Mouse (Mus musculus) natural killer cell, adult 2 months (primary cell): ENCODE data around the gene Lmbrd2.
"Not testable (repeated sequence)": the region's sequence is repeated elsewhere in the genome, so short reads cannot be mapped to it uniquely, and the experiment has no call there.

ENCODE experiments used
- DNase-seq, 2 experiments: peaks; one replicate each; pipeline ENCODE4 v3.0.0; 2022; ENCODE audit warnings: low spot score in 2 of 2

Gene Lmbrd2

GRCm38 (mm10) chr15:9132693-9133443, 7.5 kb upstream of the Lmbrd2 start:
- DNase-seq: no peak

GRCm38 (mm10) chr15:9134891-9135507, 5.4 kb upstream of the Lmbrd2 start:
- DNase-seq: no peak

GRCm38 (mm10) chr15:9139447-9139846, 903 bp upstream of the Lmbrd2 start:
- no peak for DNase-seq

DNA sequence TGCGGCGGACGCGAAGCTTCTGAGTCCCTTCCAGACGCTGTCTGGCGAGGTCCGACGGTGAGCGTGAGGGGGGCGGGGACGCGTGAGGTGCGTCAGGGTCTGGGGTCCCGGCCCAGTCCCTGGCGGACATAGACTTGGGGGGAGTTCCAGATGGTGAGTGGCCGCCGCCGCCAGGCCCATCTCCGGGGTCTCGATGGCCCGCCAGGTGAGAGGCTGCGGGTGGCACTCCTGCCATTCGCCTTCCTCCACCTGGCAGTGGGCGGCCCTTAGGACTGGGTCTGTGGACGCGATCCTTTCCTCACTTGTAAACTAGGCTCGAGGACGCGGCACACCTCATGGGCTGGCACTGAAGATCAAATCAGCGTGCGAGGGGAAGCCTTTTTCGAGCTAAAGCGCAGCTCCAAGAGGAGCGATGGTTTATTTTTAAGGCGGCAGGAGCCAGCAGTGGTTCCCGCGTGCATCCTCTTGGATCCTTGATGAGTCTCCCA, 378 bp downstream of the Lmbrd2 start:
- no peak for DNase-seq

- no peak for DNase-seq
These were observed 15.0 kb downstream of the Lmbrd2 start, which contains the start of gene Skp2 for GRCm38 (mm10) chr15:9155325-9155724. TSS of gene Skp2 (minus strand) at chr15:9155425.

- DNase-seq: no peak
These were observed 22.3 kb downstream of the Lmbrd2 start for GRCm38 (mm10) chr15:9162557-9163070.

DNA sequence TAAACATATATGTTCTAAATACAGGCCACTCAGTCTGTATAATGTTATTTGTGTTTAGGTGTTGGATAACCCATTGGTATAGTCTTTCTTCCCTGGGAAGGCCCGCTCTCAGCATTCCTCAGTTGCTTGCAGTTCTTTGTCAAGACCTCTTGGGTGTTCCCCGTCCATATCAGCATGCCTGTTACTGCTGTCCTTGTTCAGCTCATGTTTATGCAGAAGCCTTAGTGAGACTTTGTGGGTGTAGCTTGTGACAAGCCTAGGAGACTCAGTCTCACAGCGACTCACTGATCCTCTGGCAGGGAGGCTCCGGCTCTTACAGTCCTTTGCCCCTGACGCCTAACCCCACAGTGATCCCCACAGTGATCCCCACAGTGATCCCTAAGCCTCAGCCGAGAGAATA, 23.8 kb downstream of the Lmbrd2 start:
- no peak for DNase-seq

DNA sequence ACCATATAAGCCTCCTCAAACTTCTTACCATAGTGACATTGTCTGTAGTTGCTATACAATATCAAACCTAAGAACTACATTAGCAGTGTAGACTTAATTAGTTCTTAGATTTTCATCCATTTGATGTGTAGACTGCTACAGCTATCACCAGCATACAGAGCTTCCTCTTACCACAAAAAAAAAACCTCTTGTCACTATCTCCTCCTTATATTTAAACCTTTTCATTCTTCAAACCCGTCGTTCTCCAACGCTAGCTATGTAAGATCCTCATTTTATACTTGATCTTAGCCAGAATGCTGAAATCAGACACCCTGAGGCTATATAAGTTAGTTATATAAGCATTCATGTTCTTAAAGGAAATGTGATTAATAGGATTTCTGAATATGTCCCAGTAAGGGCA, 36.7 kb downstream of the Lmbrd2 start:
- no peak for DNase-seq

GRCm38 (mm10) chr15:9183995-9184394, 43.6 kb downstream of the Lmbrd2 start:
- no peak for DNase-seq

DNA sequence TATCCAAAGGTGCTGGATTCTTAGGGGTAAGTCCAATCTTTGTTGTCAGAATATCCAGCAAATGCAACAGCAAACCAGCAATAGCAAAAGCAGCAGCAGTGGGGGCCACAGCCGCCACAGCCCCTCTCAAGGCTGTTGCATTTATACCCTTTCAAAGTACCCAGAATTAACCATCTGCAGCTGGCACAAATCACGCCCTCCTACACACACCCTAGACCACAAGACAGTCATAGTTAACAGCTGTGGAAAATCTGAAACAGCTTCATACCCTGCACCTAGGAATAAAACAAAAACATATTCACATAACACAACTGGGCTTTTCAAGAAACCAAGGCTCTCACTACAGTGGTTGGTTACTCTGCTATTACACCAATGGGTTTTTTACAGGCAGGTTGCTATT, 49.4 kb downstream of the Lmbrd2 start:
- DNase-seq: no peak

DNA sequence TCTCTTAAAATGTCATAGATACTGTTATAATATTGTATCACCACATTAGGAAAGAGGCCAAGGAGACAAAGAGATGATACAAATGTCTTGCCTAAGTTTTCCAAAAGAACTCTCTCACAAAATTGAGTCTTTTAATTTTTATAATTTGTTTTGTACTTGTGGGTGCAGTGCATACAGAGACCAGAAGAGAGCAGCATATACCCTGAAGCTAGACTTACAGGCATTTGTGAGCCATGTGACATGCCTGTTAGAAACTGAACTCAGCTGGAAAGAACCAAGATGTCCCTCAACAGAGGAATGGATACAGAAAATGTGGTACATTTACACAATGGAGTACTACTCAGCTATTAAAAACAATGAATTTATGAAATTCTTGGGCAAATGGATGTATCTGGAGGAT, 52.3 kb downstream of the Lmbrd2 start:
- DNase-seq: not testable (repeated sequence)

- DNase-seq: no peak
These were observed 58.1 kb downstream of the Lmbrd2 start for GRCm38 (mm10) chr15:9198421-9198820.

- no peak for DNase-seq
These were observed 71.5 kb downstream of the Lmbrd2 start for GRCm38 (mm10) chr15:9211891-9212290.

GRCm38 (mm10) chr15:9213026-9213425, 72.7 kb downstream of the Lmbrd2 start:
- not testable (repeated sequence) for DNase-seq

DNA sequence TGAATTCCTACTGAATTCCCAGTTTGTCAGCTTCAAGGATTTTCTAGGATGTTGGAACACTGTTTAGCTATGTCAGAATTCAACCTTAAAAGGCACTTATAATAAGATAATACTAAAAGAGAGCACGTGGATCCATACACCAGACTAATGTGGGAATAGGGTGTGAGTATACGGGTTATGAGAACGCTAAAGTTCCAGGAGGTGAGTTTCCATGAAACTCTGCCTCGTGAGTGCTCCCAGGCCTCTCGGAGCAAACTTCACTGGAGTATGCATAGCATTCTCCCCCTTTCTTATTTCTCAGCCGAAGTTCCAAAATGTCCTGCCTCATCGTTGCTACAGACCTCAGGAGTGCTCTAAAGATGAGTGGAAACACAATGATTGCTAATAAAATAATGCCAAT, 73.1 kb downstream of the Lmbrd2 start:
- DNase-seq: not testable (repeated sequence)

- DNase-seq: no peak
These were observed 76.1 kb downstream of the Lmbrd2 start for GRCm38 (mm10) chr15:9216446-9216845.

DNA sequence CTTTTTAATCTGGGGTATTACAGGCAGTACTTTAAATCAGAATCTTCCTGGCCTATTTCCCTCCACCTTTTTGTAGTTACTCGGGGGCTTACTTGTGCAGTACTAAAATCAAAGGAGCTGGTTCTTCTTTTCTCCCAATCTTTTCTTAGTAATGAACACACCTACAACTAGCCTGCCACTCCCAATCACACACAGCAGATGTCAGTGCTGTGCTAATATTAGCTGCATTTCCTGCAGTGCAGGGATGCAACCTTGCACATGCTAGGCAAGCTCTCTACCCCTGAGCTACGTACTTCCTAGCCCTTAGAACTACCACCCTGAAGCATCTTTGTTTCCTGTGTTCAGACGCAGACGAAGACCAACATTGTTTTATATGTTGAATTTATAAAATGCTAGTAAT, 90.6 kb downstream of the Lmbrd2 start:
- not testable (repeated sequence) for DNase-seq

DNA sequence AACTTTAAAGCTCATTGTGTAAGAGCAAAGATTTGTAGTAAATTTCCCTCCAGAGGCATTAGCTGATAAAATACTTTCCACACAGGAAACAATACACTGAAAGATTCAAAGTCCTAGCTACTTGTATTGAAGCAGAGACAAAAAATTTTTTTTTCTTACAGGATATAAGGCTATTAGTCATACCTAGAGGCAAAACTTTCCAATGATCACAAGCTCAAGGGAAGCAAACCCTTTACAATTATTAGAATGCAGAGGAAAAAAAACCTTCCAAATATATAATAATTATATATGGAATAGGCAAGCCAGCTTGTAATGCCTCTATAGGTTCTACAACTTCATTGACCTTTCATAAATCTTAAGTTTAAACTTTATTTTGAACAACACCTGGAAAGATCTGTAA, 106.0 kb downstream of the Lmbrd2 start:
- no peak for DNase-seq
